Mouse (Mus musculus) layer of hippocampus, adult 8-10 months (tissue): ENCODE results near the gene Ccdc124. TPM values are rescaled to one million over a fixed set of nuclear protein-coding genes. Genes with fewer than 3 reads are reported as not detected.
A peak's percentile ranks its signal among the peaks of the same experiment; 100 is the strongest.

ENCODE experiments used
- DNase-seq, 2 experiments: peaks; one replicate each; pipeline ENCODE4 v3.0.0; 2022; ENCODE audit warnings: low spot score in 2 of 2
- total RNA-seq, 4 experiments: library from RNA; stranded (reverse); gene quantifications; 2 replicates each; pipeline ENCODE4 v1.2.4; 2022

Gene Ccdc124
- total RNA-seq, 4 experiments from 2014 or later: 69.8 to 87.9 (median 78.7) TPM

- DNase-seq: no peak
Measured at GRCm38 (mm10) chr8:70871195-70871807, 2.4 kb downstream of the Ccdc124 start.

- DNase-seq: peak; percentile 66 to 79
Measured at GRCm38 (mm10) chr8:70869601-70870041, 4.1 kb downstream of the Ccdc124 start.

- no peak for DNase-seq
Measured at GRCm38 (mm10) chr8:70869199-70869571, 4.5 kb downstream of the Ccdc124 start.

- DNase-seq: no peak
Measured at GRCm38 (mm10) chr8:70868559-70869198, 5.1 kb downstream of the Ccdc124 start.

GRCm38 (mm10) chr8:70866566-70866965, 7.2 kb downstream of the Ccdc124 start:
- DNase-seq: no peak

GRCm38 (mm10) chr8:70866001-70866520, 7.7 kb downstream of the Ccdc124 start:
- no peak for DNase-seq

- DNase-seq: peak; percentile 99
Measured at GRCm38 (mm10) chr8:70865350-70866000, 8.3 kb downstream of the Ccdc124 start.

- no peak for DNase-seq
Measured at GRCm38 (mm10) chr8:70864712-70865221, 9.0 kb downstream of the Ccdc124 start.

GRCm38 (mm10) chr8:70863956-70864711, 9.6 kb downstream of the Ccdc124 start:
- no peak for DNase-seq

- no peak for DNase-seq
Measured at GRCm38 (mm10) chr8:70862824-70863641, 10.7 kb downstream of the Ccdc124 start, which contains the start of gene Kcnn1. TSS of gene Kcnn1 (minus strand) at chr8:70863258.

GRCm38 (mm10) chr8:70857516-70857915, 16.2 kb downstream of the Ccdc124 start:
- no peak for DNase-seq

- DNase-seq: peak; percentile 71 to 78
Measured at GRCm38 (mm10) chr8:70856541-70857197, 17.1 kb downstream of the Ccdc124 start.

- no peak for DNase-seq
Measured at GRCm38 (mm10) chr8:70856028-70856427, 17.7 kb downstream of the Ccdc124 start.

GRCm38 (mm10) chr8:70853863-70854262, 19.9 kb downstream of the Ccdc124 start:
- DNase-seq: no peak

GRCm38 (mm10) chr8:70852595-70853231, 21.0 kb downstream of the Ccdc124 start:
- no peak for DNase-seq

- DNase-seq: no peak
Measured at GRCm38 (mm10) chr8:70851837-70852236, 21.9 kb downstream of the Ccdc124 start.

- no peak for DNase-seq
Measured at GRCm38 (mm10) chr8:70850947-70851346, 22.8 kb downstream of the Ccdc124 start.

GRCm38 (mm10) chr8:70850132-70850845, 23.4 kb downstream of the Ccdc124 start:
- DNase-seq: no peak
